Mouse (Mus musculus) MEL (cell line): Measurements from ENCODE around the gene Tmprss7.

Source experiments
- E2F4 ChIP-seq: IDR thresholded peaks from 2 replicates; pipeline ENCODE4 v1.6.1; 2011; ENCODE audit warnings: low read depth, low read length, improper control_type of control experiment, borderline replicate concordance
- MAX ChIP-seq: IDR thresholded peaks from 2 replicates; pipeline ENCODE4 v1.6.1; 2011; ENCODE audit warnings: low read length, improper control_type of control experiment
- USF2 ChIP-seq, 2 experiments: IDR thresholded peaks; 2 replicates each; pipeline ENCODE4 v1.6.1; 2011 to 2012; ENCODE audit warnings: improper control_type of control experiment in 2 of 2, low read length in 2 of 2, borderline replicate concordance in 1 of 2, inconsistent platforms in 1 of 2, low read depth in 1 of 2, mild to moderate bottlenecking in 1 of 2; ENCODE audit not compliant: insufficient read depth in 1 of 2

DNA sequence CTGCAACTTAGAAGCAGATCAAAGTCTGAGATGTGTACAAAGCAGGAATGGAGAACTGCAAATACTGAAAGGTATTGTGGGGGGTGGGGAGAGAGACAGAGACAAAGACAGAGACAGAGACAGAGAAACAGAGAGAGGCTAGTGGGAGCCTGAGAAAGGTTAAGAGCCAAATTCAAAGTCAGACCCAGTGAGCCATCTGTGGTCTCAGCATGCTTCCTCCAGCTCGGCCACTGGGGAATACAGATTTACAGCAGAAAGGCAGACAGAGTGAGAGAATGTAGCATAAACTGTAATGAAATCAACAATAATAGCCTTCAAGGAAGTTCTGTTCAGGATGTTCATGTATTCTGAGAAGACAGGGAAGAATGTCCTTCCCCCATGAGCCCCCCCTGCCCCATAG lies 20.4 kb upstream of the Tmprss7 start:
- TF ChIP-seq MAX (no peak), E2F4 (no peak), USF2 (IDR thresholded peaks at IDR 0.05; ENCODE audit: borderline replicate concordance in 1 of 2, insufficient read depth in 1 of 2, low read depth in 1 of 2, low read length in 2 of 2) (no peak)
